Mouse (Mus musculus) lung, postnatal 4 days (tissue): ENCODE measurements around the gene Cdadc1.

ENCODE experiments used
- DNase-seq, 2 experiments: peaks; one replicate each; pipeline ENCODE4 v3.0.0; 2021

Cdadc1 gene

GRCm38 (mm10) chr14:59543158-59543826 lies 54.5 kb downstream of the Cdadc1 start:
- no peak for DNase-seq

- DNase-seq = no peak
Observed at GRCm38 (mm10) chr14:59540761-59541160, 57.0 kb downstream of the Cdadc1 start.

GRCm38 (mm10) chr14:59540230-59540629 lies 57.5 kb downstream of the Cdadc1 start:
- DNase-seq = no peak

GRCm38 (mm10) chr14:59537829-59538432 lies 59.8 kb downstream of the Cdadc1 start:
- DNase-seq = no peak

- no peak for DNase-seq
Observed at GRCm38 (mm10) chr14:59533908-59534307, 63.9 kb downstream of the Cdadc1 start.

GRCm38 (mm10) chr14:59532986-59533385 lies 64.8 kb downstream of the Cdadc1 start:
- DNase-seq = no peak

GRCm38 (mm10) chr14:59530801-59531200 lies 67.0 kb downstream of the Cdadc1 start:
- DNase-seq = peak in 1 of 2 experiments; percentile 55

GRCm38 (mm10) chr14:59525843-59526242 lies 71.9 kb downstream of the Cdadc1 start:
- DNase-seq = peak in 1 of 2 experiments; percentile 43

GRCm38 (mm10) chr14:59513922-59514444 lies 83.8 kb downstream of the Cdadc1 start:
- DNase-seq = no peak
